Mouse (Mus musculus) neural tube, embryonic 14.5 days (tissue): ENCODE measurements around the gene Nr1h4. TPM values are rescaled to one million over a fixed set of nuclear protein-coding genes. Genes with fewer than 3 reads are reported as not detected.
A peak's percentile ranks its signal among the peaks of the same experiment; 100 is the strongest.

Experiments
- ATAC-seq: fragments of 200-750 bp; cut with Nextera tagmentation; 2 replicates; pipeline ENCODE4 v1.8.0; 2017; ENCODE audit warnings: low read depth, mild to moderate bottlenecking, moderate TSS enrichment, moderate library complexity
- H3K27ac ChIP-seq: fragments of 300-500 bp; sonication (generic); 2 replicates; pipeline ENCODE4 v1.5.1; 2014; ENCODE audit warnings: low read depth, mild to moderate bottlenecking, control low read depth, low read length, moderate library complexity, mixed read lengths
- H3K27me3 ChIP-seq: fragments of 300-500 bp; sonication (generic); 2 replicates; pipeline ENCODE4 v1.6.1; 2014; ENCODE audit warnings: low read length; ENCODE audit not compliant: control insufficient read depth, insufficient read depth
- H3K36me3 ChIP-seq: fragments of 300-500 bp; sonication (generic); 2 replicates; pipeline ENCODE4 v1.6.1; 2014; ENCODE audit warnings: low read length, mixed read lengths; ENCODE audit not compliant: control insufficient read depth, insufficient read depth
- H3K4me1 ChIP-seq: fragments of 300-500 bp; sonication (generic); 2 replicates; pipeline ENCODE4 v1.6.1; 2014; ENCODE audit warnings: low read length; ENCODE audit not compliant: control insufficient read depth, insufficient read depth
- H3K4me2 ChIP-seq: fragments of 300-500 bp; sonication (generic); 2 replicates; pipeline ENCODE4 v1.6.1; 2014; ENCODE audit warnings: mild to moderate bottlenecking, low read depth, low read length, control low read depth
- H3K4me3 ChIP-seq: fragments of 300-500 bp; sonication (generic); 2 replicates; pipeline ENCODE4 v1.5.1; 2014; ENCODE audit warnings: low read depth, low read length, control low read depth, mixed read lengths
- H3K9ac ChIP-seq: fragments of 300-500 bp; sonication (generic); replicated peaks from 2 replicates; pipeline ENCODE4 v1.6.1; 2014; ENCODE audit warnings: low read depth, mild to moderate bottlenecking, control low read depth, low read length, mixed read lengths
- H3K9me3 ChIP-seq: fragments of 300-500 bp; sonication (generic); 2 replicates; pipeline ENCODE4 v1.6.1; 2016; ENCODE audit warnings: low read length; ENCODE audit not compliant: control insufficient read depth
- WGBS: fragments of 180-500 bp; shearing (Covaris S2); extraction: QIAGEN DNeasy Blood & Tissue Kit; methylation state at CpG from one replicate; pipeline ENCODE4 v1.1.7; 2014; 5-methylcytosine and 5-hydroxymethylcytosine counted together
- polyA plus RNA-seq: library from polyadenylated mRNA; unstranded; fragments of >200 nt; fragmentation: Nextera tagmentation; extraction: Ambion mirVana; gene quantifications from 2 replicates; pipeline ENCODE4 v1.2.1, GENCODE M21; 2014

Nr1h4 gene
- polyA plus RNA-seq, 1 experiment from 2014 or later, result not detected

- H3K9me3 ChIP-seq, result no peaks in the 10 kb centered on the region
- no peak overlapping the region for H3K9ac ChIP-seq
- H3K27me3 ChIP-seq, result no peaks in the 10 kb centered on the region
- no peaks in the 10 kb centered on the region for H3K36me3 ChIP-seq
- H3K4me1 ChIP-seq, result no peaks in the 10 kb centered on the region
- H3K4me2 ChIP-seq, result no peak overlapping the region
- WGBS, result 51% methylated on average over 5 of the region's 5 CpGs
- no peak overlapping the region for H3K27ac ChIP-seq
- ATAC-seq, result peak; percentile 74
- no peak overlapping the region for H3K4me3 ChIP-seq
Measured at GRCm38 (mm10) chr10:89531194-89531634, 2.2 kb downstream of the Nr1h4 start.

DNA sequence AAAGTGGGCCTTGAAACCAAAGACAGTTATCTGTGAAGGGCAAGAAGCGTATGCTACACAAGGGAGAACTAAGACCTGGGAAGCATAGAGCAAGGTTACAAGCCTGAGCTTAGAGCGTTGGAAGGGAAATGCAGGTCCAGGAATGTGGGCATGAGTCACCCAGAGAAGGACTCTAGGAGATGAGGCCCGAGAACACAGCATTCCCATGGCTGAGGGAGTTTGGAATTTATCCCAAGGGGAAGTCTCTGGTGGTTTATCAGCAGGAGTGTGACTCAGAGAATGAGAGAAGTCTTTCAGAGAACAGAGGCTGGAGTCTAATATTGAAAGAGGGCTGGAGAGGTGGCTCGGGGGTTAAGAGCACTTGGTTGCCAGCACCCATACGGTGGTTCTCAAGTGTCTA is 6.3 kb downstream of the Nr1h4 start:
- Histone ChIP-seq H3K9me3 (no peaks in the 10 kb centered on the region), H3K4me3 (no peak overlapping the region), H3K9ac (no peak overlapping the region), H3K27me3 (no peaks in the 10 kb centered on the region), H3K27ac (no peak overlapping the region), H3K4me2 (no peak overlapping the region), H3K4me1 (no peaks in the 10 kb centered on the region), H3K36me3 (no peaks in the 10 kb centered on the region)
- no peak for ATAC-seq
- 90% methylated on average over 5 of the region's 5 CpGs for WGBS

DNA sequence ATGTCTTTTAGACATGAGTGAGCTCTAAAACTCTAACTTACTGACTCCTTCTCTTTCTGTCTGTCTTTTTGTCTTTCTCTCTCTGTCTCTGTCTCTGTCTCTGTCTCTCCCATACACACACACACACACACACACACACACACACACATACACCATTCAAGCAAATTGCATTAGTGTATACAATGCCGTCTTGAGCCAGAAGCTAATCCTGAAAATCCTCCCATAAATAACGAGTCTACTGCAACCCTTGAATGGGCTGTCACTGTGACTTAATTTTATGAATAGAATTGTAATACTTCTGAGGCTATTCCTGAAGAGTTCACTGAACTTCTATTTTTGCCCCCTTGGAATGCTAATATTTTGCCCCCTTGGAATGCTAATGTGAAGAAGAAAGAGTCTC is 7.6 kb downstream of the Nr1h4 start:
- Histone ChIP-seq H3K27ac (no peak overlapping the region), H3K27me3 (no peaks in the 10 kb centered on the region), H3K36me3 (no peaks in the 10 kb centered on the region), H3K4me3 (no peak overlapping the region), H3K4me1 (no peaks in the 10 kb centered on the region), H3K9ac (no peak overlapping the region), H3K9me3 (no peaks in the 10 kb centered on the region), H3K4me2 (no peak overlapping the region)
- WGBS, result 51% methylated on average over 2 of the region's 2 CpGs
- ATAC-seq, result no peak

GRCm38 (mm10) chr10:89522481-89522880 is 10.9 kb downstream of the Nr1h4 start:
- ATAC-seq, result no peak
- H3K4me1 ChIP-seq, result no peaks in the 10 kb centered on the region
- 87% methylated on average over 7 of the region's 7 CpGs for WGBS
- no peak overlapping the region for H3K4me3 ChIP-seq
- H3K27me3 ChIP-seq, result no peaks in the 10 kb centered on the region
- no peak overlapping the region for H3K27ac ChIP-seq
- H3K4me2 ChIP-seq, result no peak overlapping the region
- H3K36me3 ChIP-seq, result no peaks in the 10 kb centered on the region
- H3K9me3 ChIP-seq, result no peaks in the 10 kb centered on the region
- H3K9ac ChIP-seq, result no peak overlapping the region

DNA sequence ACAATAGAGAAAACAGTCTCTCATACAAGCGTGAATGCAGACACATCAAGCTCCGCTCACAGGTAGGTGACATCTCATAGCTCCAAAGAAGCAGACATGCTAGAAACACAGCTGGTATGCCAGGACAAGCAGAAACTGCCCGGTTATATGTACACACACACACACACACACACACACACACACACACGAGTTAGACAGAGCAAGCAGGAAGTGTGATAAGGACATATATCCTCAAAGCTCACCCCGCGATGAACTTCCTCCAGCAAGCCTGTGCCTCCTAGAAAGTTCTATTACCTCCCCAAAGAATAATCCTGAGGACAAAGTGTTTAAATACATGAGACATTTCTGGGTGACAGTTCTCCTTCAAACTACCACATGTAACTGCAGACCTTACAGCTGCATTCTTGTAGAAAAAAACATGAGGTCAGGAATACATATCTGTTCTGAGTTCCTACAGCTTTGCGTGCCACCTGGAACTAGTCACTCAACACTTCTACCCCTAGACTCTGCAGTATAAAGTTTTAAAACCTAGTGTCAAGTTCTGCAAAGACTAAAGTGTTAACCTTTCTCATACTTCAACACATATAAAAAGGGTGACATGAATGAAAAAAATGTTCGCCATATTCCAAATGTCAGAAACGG is 11.5 kb downstream of the Nr1h4 start:
- H3K27ac ChIP-seq, result no peak overlapping the region
- H3K9me3 ChIP-seq, result no peaks in the 10 kb centered on the region
- no peak overlapping the region for H3K4me3 ChIP-seq
- WGBS, result 93% methylated on average over 9 of the region's 9 CpGs
- ATAC-seq, result no peak
- H3K4me2 ChIP-seq, result no peak overlapping the region
- no peaks in the 10 kb centered on the region for H3K27me3 ChIP-seq
- H3K36me3 ChIP-seq, result no peaks in the 10 kb centered on the region
- H3K4me1 ChIP-seq, result no peaks in the 10 kb centered on the region
- no peak overlapping the region for H3K9ac ChIP-seq

DNA sequence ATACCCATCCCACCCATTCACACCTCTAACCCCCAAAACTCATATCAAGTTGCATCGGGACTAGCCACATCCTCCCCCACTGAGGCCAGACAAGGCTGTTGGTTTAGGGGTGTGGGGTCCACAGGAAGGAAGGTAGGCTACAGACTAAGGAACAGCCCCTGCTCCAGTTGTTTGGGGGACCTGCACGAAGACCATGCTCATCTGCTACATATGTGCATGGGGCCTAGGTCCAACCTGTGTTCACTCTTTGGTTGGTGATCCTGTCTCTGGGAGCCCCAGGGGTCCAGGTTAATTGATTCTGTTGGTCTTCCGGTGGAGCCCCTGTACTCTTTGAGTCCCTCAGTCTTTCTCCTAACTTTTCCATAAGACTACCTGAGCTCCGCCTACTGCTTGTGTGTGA is 13.0 kb downstream of the Nr1h4 start:
- no peaks in the 10 kb centered on the region for H3K36me3 ChIP-seq
- WGBS, result 96% methylated on average over 4 of the region's 4 CpGs
- no peaks in the 10 kb centered on the region for H3K27me3 ChIP-seq
- no peak overlapping the region for H3K4me2 ChIP-seq
- no peak overlapping the region for H3K27ac ChIP-seq
- no peak for ATAC-seq
- H3K4me1 ChIP-seq, result no peaks in the 10 kb centered on the region
- H3K9me3 ChIP-seq, result no peaks in the 10 kb centered on the region
- H3K9ac ChIP-seq, result no peak overlapping the region
- H3K4me3 ChIP-seq, result no peak overlapping the region

DNA sequence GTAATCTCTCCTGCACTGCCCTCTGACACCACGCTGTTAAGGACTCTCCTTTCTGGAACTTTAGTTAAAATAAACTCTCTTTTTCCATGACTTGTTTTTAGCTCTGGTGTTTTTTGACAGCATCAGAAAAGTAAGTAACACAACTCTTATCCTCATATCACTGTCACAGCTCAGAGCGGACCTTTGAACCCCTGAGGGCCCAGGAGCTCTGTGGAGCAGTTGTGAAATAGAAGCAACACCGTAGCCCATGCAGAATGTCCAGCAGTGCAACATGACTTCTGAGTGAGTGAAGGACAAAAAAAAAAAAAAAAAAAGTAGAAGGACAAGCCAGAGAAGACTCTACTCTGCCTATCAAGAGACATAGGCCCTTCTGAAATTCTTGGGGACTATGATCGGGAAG is 14.2 kb downstream of the Nr1h4 start:
- Histone ChIP-seq H3K27ac (no peak overlapping the region), H3K27me3 (no peaks in the 10 kb centered on the region), H3K9ac (no peak overlapping the region), H3K36me3 (no peaks in the 10 kb centered on the region), H3K4me1 (no peaks in the 10 kb centered on the region), H3K9me3 (no peaks in the 10 kb centered on the region), H3K4me3 (no peak overlapping the region), H3K4me2 (no peak overlapping the region)
- WGBS, result 83% methylated on average over 4 of the region's 4 CpGs
- no peak for ATAC-seq

GRCm38 (mm10) chr10:89518365-89518764 is 15.0 kb downstream of the Nr1h4 start:
- Histone ChIP-seq H3K4me1 (no peaks in the 10 kb centered on the region), H3K9ac (no peak overlapping the region), H3K9me3 (no peaks in the 10 kb centered on the region), H3K27ac (no peak overlapping the region), H3K4me3 (no peak overlapping the region), H3K36me3 (no peaks in the 10 kb centered on the region), H3K27me3 (no peaks in the 10 kb centered on the region), H3K4me2 (no peak overlapping the region)
- no peak for ATAC-seq
- WGBS, result 84% methylated on average over 2 of the region's 2 CpGs

DNA sequence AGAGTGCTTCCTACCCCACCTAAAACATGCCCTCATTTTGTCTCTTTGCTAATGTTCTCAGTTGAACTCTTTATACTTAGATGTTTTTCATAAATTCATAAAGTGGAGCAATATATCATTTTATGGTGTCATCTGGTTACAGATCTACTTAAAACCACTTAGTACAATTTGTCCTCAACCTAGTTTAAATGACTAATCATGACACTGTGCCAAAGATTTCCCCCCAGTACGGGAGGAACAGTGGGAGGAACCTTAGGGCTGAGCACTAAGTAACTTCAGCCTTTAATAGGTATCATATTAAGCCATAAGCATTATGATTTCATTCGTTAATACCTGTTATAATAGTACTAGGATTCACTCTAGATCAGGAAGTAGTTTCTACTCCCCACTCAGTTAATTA is 17.6 kb downstream of the Nr1h4 start:
- WGBS, result 73% methylated on average over 2 of the region's 2 CpGs
- no peak for ATAC-seq

More for the DNA sequence above, 17.6 kb downstream of the Nr1h4 start:
- H3K4me3 ChIP-seq, result no peak overlapping the region
- H3K4me1 ChIP-seq, result no peaks in the 10 kb centered on the region
- H3K9ac ChIP-seq, result no peak overlapping the region
- H3K27me3 ChIP-seq, result no peaks in the 10 kb centered on the region
- H3K36me3 ChIP-seq, result no peaks in the 10 kb centered on the region
- H3K9me3 ChIP-seq, result no peaks in the 10 kb centered on the region
- H3K27ac ChIP-seq, result no peak overlapping the region
- H3K4me2 ChIP-seq, result no peak overlapping the region
